Mouse (Mus musculus) heart, embryonic 12.5 days (tissue): ENCODE measurements around the gene Ift46. TPM values are rescaled to one million over a fixed set of nuclear protein-coding genes. Genes with fewer than 3 reads are reported as not detected.

Experiments
- ATAC-seq: fragments of 200-750 bp; cut with Nextera tagmentation; 2 replicates; pipeline ENCODE4 v1.8.0; 2017; ENCODE audit warnings: moderate TSS enrichment, moderate library complexity; ENCODE audit not compliant: insufficient number of reproducible peaks, low FRiP score
- H3K27ac ChIP-seq: fragments of 300-500 bp; sonication (generic); 2 replicates; pipeline ENCODE4 v1.5.1; 2016; ENCODE audit warnings: mild to moderate bottlenecking, moderate library complexity; ENCODE audit not compliant: poor library complexity, severe bottlenecking
- H3K27me3 ChIP-seq: fragments of 300-500 bp; sonication (generic); replicated peaks from 2 replicates; pipeline ENCODE4 v1.6.1; 2016; ENCODE audit warnings: mild to moderate bottlenecking, moderate library complexity
- H3K36me3 ChIP-seq: fragments of 300-500 bp; sonication (generic); 2 replicates; pipeline ENCODE4 v1.6.1; 2016; ENCODE audit warnings: mild to moderate bottlenecking, moderate library complexity
- H3K4me1 ChIP-seq: fragments of 300-500 bp; sonication (generic); replicated peaks from 2 replicates; pipeline ENCODE4 v1.6.1; 2016; ENCODE audit warnings: mild to moderate bottlenecking
- H3K4me2 ChIP-seq: fragments of 300-500 bp; sonication (generic); 2 replicates; pipeline ENCODE4 v1.6.1; 2016; ENCODE audit warnings: mild to moderate bottlenecking, moderate library complexity
- H3K4me3 ChIP-seq: fragments of 300-500 bp; sonication (generic); 2 replicates; pipeline ENCODE4 v1.5.1; 2016; ENCODE audit warnings: mild to moderate bottlenecking
- H3K9ac ChIP-seq: fragments of 300-500 bp; sonication (generic); 2 replicates; pipeline ENCODE4 v1.6.1; 2016; ENCODE audit warnings: mild to moderate bottlenecking, moderate library complexity
- H3K9me3 ChIP-seq: fragments of 300-500 bp; sonication (generic); replicated peaks from 2 replicates; pipeline ENCODE4 v1.6.1; 2016; ENCODE audit warnings: mild to moderate bottlenecking, moderate library complexity
- WGBS: fragments of 180-500 bp; shearing (Covaris S2); methylation state at CpG from one replicate; pipeline ENCODE4 v1.1.7; 2016; 5-methylcytosine and 5-hydroxymethylcytosine counted together
- polyA plus RNA-seq: library from polyadenylated mRNA; unstranded; fragments of >200 nt; fragmentation: Nextera tagmentation; extraction: Ambion mirVana; gene quantifications from 2 replicates; pipeline ENCODE4 v1.2.1, GENCODE M21; 2016

The Ift46 gene
- polyA plus RNA-seq, 1 experiment from 2014 or later: 63.1 TPM

- Histone ChIP-seq H3K27ac (no peak overlapping the region), H3K4me1 (no peaks in the 10 kb centered on the region), H3K36me3 (peaks cover 48% of the 10 kb centered on the region), H3K9ac (no peak overlapping the region), H3K9me3 (no peaks in the 10 kb centered on the region), H3K27me3 (peaks cover 12% of the 10 kb centered on the region), H3K4me2 (no peak overlapping the region), H3K4me3 (no peak overlapping the region)
- 76% methylated on average over 9 of the region's 9 CpGs for WGBS
- no peak for ATAC-seq
Observed at GRCm38 (mm10) chr9:44792842-44793241, 25.1 kb downstream of the Ift46 start.

DNA sequence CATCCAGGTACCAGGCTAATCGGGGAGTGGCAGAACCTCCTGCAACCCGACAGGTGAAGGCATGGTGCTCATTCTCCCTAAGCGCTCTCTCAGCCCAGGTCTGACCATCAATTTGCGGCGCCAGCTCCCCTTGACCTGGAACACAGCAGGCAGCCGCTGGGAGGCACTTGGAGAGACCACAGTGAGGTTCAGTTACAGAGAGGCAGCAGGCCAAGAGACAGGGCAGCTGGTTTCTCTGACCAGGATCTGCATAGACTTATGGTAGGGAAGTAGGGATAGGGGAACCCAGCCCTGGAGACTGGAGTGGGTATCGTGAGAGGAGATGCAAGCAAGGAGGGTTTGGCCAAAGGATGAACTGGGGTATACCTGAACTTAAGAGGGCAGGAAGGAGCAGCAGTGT lies 30.6 kb downstream of the Ift46 start:
- H3K4me3 ChIP-seq: peak overlapping the region; percentile 66
- H3K4me1 ChIP-seq: peaks cover 13% of the 10 kb centered on the region
- ATAC-seq: no peak
- H3K4me2 ChIP-seq: peak overlapping the region; percentile 91; the same call in 1 of the 2 replicates
- H3K27me3 ChIP-seq: peaks cover 30% of the 10 kb centered on the region
- H3K36me3 ChIP-seq: no peaks in the 10 kb centered on the region
- H3K9me3 ChIP-seq: no peaks in the 10 kb centered on the region
- no peak overlapping the region for H3K27ac ChIP-seq
- H3K9ac ChIP-seq: no peak overlapping the region
- WGBS: 39% methylated on average over 7 of the region's 7 CpGs

DNA sequence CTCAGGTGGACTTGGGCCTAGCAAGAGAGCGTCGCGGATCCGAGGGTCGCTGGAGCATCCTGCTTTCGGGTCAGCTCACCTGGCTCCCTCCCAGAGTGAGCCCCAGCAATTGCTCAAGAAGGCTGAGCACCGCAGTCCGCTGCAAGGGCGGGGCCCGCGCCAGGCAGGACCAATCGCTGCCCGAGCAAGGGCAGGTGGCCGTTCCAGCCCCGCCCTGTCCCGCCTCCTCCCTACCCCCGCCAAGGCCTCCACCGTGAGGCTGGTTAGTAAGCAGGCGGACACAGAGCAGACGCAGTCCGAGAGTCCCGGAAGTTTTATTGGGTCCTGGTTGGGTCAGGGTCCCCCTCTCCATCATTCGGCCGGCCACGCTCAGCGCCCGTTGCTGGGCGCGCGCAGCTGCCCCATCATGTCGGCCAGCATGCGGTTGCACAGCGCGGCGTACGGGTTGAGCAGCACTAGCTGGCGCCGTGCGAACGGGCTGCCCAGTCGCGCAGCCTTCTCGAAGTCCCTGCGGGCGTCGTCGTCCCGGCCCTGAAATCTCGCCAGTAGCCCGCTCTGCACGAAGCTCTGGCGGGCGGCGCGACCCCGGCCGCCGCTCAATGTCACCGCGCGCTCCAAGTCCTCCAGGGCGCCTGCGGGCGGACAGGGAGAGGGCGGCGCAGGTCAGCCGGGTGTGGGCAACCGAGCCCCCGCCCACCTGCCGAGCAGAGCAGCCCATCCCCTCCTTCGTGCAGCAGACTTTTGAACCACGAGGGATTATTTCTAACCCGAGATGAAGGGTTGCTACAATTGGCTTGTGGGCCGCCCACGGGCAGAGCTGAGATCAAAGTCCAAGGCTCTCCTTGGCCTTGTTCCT lies 31.6 kb downstream of the Ift46 start, which contains the start of gene Tmem25:
Gene Tmem25, minus strand, starts transcription at position 206 of the 856 bp plus-strand sequence.
- H3K36me3 ChIP-seq: no peaks in the 10 kb centered on the region
- peak within 1 kb of the TSS; percentile 49 for H3K27ac ChIP-seq
- peak; percentile 92 for ATAC-seq
- peaks cover 13% of the 10 kb centered on the region for H3K4me1 ChIP-seq
- H3K27me3 ChIP-seq: peaks cover 30% of the 10 kb centered on the region
- WGBS: under 1% methylated on average over 75 of the region's 75 CpGs
- peak within 1 kb of the TSS; percentile 66 for H3K4me3 ChIP-seq
- H3K9ac ChIP-seq: peak within 1 kb of the TSS; percentile 77
- H3K4me2 ChIP-seq: peak within 1 kb of the TSS; percentile 91
- H3K9me3 ChIP-seq: no peaks in the 10 kb centered on the region

- whole genome bisulfite sequencing: 45% methylated on average over 9 of the region's 9 CpGs
- peak overlapping the region; percentile 66 for H3K4me3 ChIP-seq
- ATAC-seq: no peak
- peak overlapping the region; percentile 91 for H3K4me2 ChIP-seq
- H3K9me3 ChIP-seq: no peaks in the 10 kb centered on the region
- peak overlapping the region; percentile 77 for H3K9ac ChIP-seq
- H3K27ac ChIP-seq: no peak overlapping the region
- H3K36me3 ChIP-seq: peaks cover 4% of the 10 kb centered on the region
- H3K27me3 ChIP-seq: peaks cover 30% of the 10 kb centered on the region
- H3K4me1 ChIP-seq: peaks cover 13% of the 10 kb centered on the region
Observed at GRCm38 (mm10) chr9:44799958-44800324, 32.2 kb downstream of the Ift46 start.

DNA sequence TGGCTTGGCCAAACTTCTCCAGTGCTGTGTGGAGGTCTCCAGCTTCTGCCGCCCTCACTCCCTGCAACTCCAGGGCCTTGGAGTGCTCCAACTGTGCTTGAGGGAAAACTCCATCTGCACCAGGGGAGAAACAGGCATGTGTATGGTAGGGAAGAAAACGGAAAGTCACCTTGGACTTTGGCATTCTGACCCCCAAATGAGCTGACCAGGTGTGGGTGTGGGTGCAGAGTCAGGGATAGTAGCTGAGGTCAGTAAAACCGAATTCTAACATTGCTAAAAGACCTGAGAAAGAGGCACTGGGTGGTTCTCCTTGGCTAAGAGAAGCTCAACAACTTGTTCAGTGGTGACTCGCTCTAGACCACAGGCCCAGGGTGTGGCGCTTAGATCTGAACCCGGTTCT lies 34.0 kb downstream of the Ift46 start:
- peaks cover 20% of the 10 kb centered on the region for H3K36me3 ChIP-seq
- H3K4me1 ChIP-seq: peaks cover 13% of the 10 kb centered on the region
- no peak overlapping the region for H3K9ac ChIP-seq
- ATAC-seq: no peak
- H3K9me3 ChIP-seq: no peaks in the 10 kb centered on the region
- H3K27me3 ChIP-seq: peaks cover 28% of the 10 kb centered on the region
- 79% methylated on average over 6 of the region's 6 CpGs for WGBS
- no peak overlapping the region for H3K4me2 ChIP-seq
- H3K27ac ChIP-seq: no peak overlapping the region
- H3K4me3 ChIP-seq: no peak overlapping the region

DNA sequence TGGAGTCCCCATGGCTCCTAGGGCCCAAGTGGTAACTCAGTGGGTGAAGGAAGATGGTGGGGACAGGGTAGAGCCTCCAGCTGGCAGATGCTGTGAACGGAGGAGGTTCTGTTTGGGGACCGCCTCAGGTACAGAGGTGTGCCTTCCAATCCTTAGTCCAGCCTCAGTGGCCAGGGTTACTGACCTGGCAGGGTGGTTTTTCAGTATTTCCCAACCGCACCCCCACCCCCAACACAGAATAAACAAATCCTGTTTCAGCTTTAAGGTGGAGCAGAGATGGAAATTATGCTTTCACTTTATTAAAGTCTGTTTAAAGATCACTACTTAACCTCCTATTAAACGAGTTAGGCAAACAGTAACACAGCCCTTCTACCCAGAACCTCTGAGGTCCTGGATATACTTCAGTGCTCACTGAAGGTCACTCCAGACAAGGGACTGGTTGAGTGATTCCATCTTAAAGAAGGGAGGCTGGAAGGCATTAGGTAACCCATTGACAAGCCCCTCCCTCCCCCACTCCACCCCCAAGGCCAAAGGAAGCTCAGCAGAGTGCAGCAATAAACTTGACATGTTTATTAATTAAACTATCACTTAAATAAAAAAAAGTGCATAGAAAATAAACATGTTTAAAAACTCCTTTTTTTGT lies 35.2 kb downstream of the Ift46 start, which contains the start of gene Ttc36:
Gene Ttc36, minus strand, starts transcription at position 265 of the 643 bp plus-strand sequence.
- Histone ChIP-seq H3K27me3 (peaks cover 17% of the 10 kb centered on the region), H3K27ac (no peak within 1 kb of the TSS), H3K9ac (no peak within 1 kb of the TSS), H3K36me3 (peaks cover 32% of the 10 kb centered on the region), H3K4me3 (no peak within 1 kb of the TSS), H3K9me3 (no peaks in the 10 kb centered on the region), H3K4me2 (no peak within 1 kb of the TSS), H3K4me1 (peaks cover 13% of the 10 kb centered on the region)
- 77% methylated on average over 4 of the region's 4 CpGs for WGBS
- ATAC-seq: no peak

DNA sequence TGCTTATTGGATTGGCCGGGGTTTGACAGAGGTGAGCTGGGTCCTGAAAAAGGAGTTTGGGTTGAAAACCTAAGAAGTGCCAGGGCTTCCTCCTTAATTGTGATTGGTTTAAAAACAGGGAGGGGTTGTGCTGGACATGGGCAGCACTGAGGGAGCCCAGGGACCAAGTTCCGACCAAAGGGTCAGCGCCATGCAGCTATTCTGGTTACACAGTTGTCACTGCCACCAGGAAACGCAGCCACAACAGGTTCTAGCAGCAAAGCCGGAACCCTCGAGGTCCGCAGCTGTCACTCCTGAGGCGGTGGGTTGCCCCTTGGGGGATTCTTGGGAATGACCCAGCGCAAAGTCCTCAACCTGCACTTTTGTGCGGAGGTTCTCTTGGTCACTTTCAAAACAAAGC lies 37.0 kb downstream of the Ift46 start:
- Histone ChIP-seq H3K36me3 (peaks cover 50% of the 10 kb centered on the region), H3K27me3 (peaks cover 8% of the 10 kb centered on the region; the same call in 1 of the 2 replicates), H3K27ac (no peak overlapping the region), H3K9ac (no peak overlapping the region), H3K4me2 (no peak overlapping the region), H3K4me1 (peaks cover 5% of the 10 kb centered on the region), H3K9me3 (no peaks in the 10 kb centered on the region), H3K4me3 (no peak overlapping the region)
- ATAC-seq: no peak
- WGBS: 90% methylated on average over 10 of the region's 10 CpGs

DNA sequence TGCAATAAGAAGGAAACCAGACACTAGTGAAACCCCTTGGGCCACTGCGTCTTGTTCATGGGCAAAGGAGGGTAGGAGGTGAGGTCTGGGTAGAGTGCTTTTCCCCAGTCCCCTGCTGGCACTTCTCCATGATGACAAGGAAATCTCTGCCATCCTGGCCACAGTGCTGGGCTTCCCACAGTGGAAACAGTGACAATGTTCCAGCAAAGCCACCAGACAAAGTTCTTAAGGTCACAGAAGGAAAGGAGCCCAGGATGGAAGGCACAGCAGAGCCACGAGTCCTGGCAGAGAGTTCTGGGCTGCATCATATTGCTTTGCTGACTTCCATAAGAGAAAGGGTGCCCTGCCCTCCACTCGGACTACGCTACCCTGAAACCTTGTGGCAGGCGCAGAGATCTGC lies 37.8 kb downstream of the Ift46 start:
- Histone ChIP-seq H3K27me3 (peaks cover 8% of the 10 kb centered on the region; the same call in 1 of the 2 replicates), H3K4me2 (no peak overlapping the region), H3K9ac (no peak overlapping the region), H3K36me3 (peaks cover 58% of the 10 kb centered on the region), H3K9me3 (no peaks in the 10 kb centered on the region), H3K4me1 (no peaks in the 10 kb centered on the region), H3K27ac (no peak overlapping the region), H3K4me3 (no peak overlapping the region)
- ATAC-seq: no peak
- 88% methylated on average over 5 of the region's 5 CpGs for WGBS

- H3K27ac ChIP-seq: no peak overlapping the region
- peaks cover 71% of the 10 kb centered on the region for H3K36me3 ChIP-seq
- no peak overlapping the region for H3K4me2 ChIP-seq
- no peaks in the 10 kb centered on the region for H3K27me3 ChIP-seq
- no peak for ATAC-seq
- no peak overlapping the region for H3K9ac ChIP-seq
- WGBS: 75% methylated on average over 5 of the region's 5 CpGs
- no peaks in the 10 kb centered on the region for H3K9me3 ChIP-seq
- H3K4me1 ChIP-seq: no peaks in the 10 kb centered on the region
- no peak overlapping the region for H3K4me3 ChIP-seq
Observed at GRCm38 (mm10) chr9:44807141-44807540, 39.4 kb downstream of the Ift46 start.

DNA sequence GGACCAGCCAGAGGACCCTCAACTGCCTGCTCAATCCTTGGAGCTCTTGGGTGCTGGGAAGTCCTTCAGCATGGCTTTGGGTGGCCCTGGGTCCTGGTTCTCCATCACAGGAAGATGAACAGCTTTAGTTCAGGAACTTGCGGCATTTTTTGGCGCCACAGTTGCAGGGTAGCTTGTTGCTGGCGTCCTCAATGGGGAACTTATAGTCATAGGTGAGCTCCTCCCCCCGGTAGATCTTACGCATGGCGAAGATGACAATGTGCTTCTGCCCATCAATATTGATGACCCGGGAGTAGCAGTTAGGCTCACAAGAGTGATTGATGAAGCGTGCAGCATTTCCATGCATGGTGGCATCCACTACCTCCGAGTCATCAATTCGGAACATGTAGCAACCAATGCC lies 40.1 kb downstream of the Ift46 start:
- H3K4me1 ChIP-seq: no peaks in the 10 kb centered on the region
- H3K36me3 ChIP-seq: peaks cover 76% of the 10 kb centered on the region
- no peak overlapping the region for H3K9ac ChIP-seq
- H3K27ac ChIP-seq: no peak overlapping the region
- H3K4me3 ChIP-seq: no peak overlapping the region
- WGBS: 93% methylated on average over 10 of the region's 10 CpGs
- H3K4me2 ChIP-seq: no peak overlapping the region
- H3K27me3 ChIP-seq: no peaks in the 10 kb centered on the region
- H3K9me3 ChIP-seq: no peaks in the 10 kb centered on the region
- ATAC-seq: no peak

DNA sequence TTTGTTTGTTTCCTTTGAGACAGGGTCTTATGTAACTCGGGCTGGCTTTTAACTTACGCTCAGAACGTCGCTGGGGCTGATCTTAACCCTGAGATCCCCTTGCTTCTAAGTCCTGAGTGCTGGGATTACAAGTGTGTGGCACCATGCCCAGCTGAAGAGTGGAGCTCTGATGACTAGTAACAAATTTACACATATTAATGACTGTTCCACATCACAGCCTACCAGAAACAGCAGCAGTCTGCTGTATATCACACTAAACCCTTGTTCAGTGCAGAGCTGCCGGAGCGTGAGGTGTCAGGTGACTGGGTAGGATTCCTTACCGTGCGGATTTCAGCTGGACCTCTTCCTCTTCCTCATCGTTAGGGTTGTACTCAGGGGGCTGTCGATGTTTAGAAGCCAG lies 42.6 kb downstream of the Ift46 start:
- 87% methylated on average over 10 of the region's 10 CpGs for WGBS
- no peak overlapping the region for H3K4me2 ChIP-seq
- H3K9me3 ChIP-seq: no peaks in the 10 kb centered on the region
- no peak for ATAC-seq
- peaks cover 93% of the 10 kb centered on the region for H3K36me3 ChIP-seq
- no peak overlapping the region for H3K4me3 ChIP-seq
- H3K27ac ChIP-seq: no peak overlapping the region
- H3K4me1 ChIP-seq: no peaks in the 10 kb centered on the region
- H3K9ac ChIP-seq: no peak overlapping the region
- no peaks in the 10 kb centered on the region for H3K27me3 ChIP-seq
